Mouse (Mus musculus): ENCODE results near the gene Btrc.

The Btrc gene

GRCm38 (mm10) chr19:45475928-45476553 lies 112.5 kb downstream of the Btrc start:
- DNase-seq = no peak

- no peak for DNase-seq
These were observed 116.0 kb downstream of the Btrc start for GRCm38 (mm10) chr19:45479548-45479947.

GRCm38 (mm10) chr19:45480490-45480889 lies 117.0 kb downstream of the Btrc start:
- DNase-seq = no peak

GRCm38 (mm10) chr19:45480951-45481350 lies 117.4 kb downstream of the Btrc start:
- DNase-seq = no peak

DNA sequence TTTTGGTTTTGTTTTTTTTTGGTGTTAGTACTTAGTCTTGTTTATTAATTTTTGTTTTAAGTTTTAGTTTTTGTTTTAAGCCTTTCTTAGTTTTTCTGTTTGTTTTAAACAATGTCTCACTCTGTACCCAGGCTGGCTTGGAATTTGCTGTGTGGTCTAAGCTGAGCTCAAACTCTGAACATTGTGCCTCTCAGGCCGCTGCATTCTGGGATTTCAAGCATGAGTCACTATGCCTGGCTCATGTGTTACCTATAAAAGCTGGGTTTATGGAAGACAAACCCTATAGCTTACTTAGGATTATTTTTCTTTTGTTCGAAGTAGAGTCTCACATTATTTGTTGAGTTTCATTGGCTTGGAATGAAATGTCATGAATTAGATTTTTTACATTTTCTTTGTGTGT lies 119.9 kb downstream of the Btrc start:
- DNase-seq = no peak

DNA sequence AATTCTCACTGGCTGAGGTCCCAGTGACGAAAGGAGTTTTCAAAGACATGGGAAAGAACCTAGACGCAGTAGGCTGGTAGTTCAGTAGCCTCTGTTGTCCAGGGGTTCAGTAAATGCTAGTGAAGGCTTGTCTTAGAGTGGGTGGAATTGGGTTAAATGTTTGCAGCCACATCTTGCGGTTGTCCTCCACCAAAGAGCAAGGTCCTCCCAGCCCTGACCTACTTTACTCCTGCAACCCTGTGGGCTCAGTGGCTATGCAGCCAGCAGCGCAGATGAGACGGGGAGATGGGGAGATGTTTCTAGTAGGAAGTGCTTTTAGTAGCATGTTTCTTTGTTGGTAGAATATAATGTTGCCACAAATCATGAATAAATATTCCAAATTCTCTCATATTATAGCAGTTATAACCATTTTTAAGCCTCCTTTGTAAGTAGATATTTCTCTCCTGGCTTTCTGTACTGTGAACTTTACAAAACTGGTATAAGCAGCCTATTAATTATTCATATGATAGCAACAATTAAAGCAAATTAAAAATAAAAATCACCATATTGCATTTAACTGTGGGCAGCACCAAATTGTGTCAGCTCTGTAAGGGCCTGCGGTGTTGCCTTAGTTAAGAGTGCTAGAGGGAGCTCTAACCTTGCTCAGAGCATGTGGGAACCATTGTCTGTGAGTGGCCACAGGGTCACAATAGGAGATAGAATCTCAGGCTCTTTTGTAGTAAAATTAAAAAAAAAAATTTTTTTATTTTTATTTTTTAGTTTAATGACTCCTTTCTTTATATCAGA lies 122.9 kb downstream of the Btrc start:
- DNase-seq = no peak

- no peak for DNase-seq
These were observed 123.5 kb downstream of the Btrc start for GRCm38 (mm10) chr19:45486992-45487387.

DNA sequence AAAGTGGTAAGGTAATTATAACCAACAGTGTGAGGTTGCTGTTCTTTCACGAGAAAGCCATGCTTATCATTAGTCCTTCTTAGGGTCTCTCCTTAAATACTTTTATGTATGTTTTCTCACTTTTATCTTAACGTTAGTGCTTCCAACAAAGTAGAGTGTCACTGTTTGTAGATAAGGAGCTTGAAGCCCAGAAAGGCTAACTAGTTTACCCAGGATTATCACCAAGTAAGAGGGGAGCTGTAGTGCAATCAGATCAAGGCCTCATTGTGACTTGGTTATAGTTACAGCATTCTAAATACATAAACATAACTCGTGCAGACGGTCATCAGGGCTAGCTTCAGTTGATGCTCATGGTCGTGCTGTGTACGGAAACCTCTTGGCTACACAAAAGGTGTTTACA lies 126.4 kb downstream of the Btrc start:
- DNase-seq = no peak

DNA sequence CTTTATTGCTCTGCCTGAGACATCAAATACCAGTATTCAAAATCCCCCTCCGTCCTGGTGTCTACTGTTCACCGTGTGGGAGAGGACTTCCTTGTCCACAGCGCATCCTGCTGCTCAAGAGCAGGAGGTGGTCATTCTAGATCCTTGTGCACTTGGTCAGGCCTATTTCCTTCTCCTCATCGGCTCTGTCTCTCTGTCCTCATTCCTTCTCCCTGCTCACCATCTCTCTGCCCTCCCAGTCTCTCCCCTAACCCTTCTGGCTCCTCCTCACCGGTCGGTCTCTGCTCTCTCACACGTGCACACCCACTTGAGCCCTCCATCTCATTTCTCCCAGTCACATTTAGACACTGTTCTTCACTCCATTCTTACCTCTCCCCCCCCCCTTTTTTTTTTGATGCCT lies 127.7 kb downstream of the Btrc start:
- no peak for DNase-seq

- DNase-seq = no peak
These were observed 130.7 kb downstream of the Btrc start for GRCm38 (mm10) chr19:45494121-45494775.

- DNase-seq = no peak
These were observed 141.9 kb downstream of the Btrc start for GRCm38 (mm10) chr19:45505446-45505845.

- DNase-seq = no peak
These were observed 144.0 kb downstream of the Btrc start for GRCm38 (mm10) chr19:45507531-45507930.

GRCm38 (mm10) chr19:45510680-45511079 lies 147.1 kb downstream of the Btrc start:
- no peak for DNase-seq

DNA sequence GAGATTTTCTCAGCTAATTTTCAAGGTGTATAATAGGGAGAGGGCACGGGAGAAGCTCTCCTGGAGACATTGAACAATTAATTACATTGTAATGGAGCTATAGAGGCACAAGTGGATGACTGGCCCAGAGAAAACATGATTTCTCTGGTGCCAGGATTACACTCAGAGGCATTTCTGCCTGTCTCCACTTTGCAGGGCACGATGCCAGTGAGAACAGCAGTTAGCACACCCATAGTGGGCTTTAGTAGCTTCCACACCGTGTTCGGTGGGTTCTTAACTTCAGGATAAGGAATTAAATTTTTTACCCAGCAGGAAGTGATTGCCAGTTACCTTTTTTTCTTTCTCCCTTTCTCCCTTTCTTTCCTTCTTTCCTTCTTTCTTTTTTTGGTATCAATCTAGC lies 147.9 kb downstream of the Btrc start:
- DNase-seq = no peak

DNA sequence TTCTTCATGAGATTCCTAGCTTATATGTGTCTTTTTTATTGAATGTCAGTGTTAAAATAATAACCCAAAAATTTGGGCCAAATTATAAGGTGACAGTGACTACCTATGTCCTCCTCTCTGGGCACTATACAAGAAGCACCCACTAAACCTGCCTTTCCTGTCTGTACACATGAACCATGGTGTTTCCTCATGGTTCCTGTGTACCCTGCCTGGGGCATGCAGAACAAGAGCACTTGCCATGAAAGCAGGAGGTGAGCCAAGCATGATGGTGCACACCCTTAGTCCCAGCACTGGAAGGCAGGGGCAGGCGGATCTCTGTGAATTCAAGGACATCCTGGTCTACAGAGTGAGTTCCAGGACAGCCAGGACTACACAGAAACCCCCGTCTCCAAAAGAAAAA lies 151.8 kb downstream of the Btrc start:
- no peak for DNase-seq

GRCm38 (mm10) chr19:45516264-45516663 lies 152.7 kb downstream of the Btrc start:
- DNase-seq = no peak

DNA sequence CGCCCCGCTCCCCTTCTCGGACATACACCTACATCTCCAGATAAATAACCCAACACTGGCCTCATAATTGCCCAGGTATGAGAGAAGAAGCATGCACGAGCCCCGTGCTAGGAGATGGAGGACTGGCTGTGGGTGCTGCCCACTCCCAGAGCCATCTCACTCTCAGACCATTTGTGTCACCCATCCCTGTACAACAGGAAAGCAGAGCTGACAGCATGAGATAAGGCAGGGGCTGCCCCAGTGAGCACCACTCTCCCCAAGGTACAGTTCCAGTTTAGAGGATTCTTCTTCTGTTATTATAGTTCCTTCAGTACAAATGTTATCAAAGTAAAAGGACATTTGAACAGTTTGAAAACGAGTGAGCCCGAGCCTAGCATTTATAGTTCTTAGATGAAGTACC lies 163.8 kb downstream of the Btrc start:
- no peak for DNase-seq

DNA sequence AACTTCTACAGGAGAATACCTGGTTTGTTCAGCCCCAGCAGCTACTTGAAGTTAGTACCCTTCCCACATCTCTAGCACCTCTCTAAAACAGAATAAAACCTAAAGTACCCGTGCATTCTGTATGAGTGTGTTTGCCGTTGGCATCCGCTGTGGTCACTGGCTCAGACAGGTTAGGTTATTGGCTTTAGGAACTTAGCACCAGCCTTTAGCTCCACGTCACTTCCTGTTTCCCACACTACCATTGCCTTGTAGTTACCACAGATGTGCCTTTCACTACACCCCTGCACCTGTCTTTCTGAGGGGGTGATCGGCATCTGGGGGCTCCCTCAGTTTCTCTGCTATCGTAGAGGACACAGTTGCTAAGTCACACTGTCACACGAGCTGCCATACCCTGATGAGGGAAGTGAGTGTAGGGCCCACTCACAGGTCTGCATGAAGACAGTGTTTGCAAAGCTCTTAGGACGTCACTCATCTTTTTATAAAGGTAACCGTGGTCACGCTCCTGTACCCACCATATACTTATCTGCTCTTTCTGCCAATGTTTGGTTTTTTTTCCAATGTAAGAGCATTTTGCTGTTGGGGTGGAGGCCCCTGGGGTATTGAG lies 164.5 kb downstream of the Btrc start:
- peak; percentile 42 to 71 for DNase-seq

DNA sequence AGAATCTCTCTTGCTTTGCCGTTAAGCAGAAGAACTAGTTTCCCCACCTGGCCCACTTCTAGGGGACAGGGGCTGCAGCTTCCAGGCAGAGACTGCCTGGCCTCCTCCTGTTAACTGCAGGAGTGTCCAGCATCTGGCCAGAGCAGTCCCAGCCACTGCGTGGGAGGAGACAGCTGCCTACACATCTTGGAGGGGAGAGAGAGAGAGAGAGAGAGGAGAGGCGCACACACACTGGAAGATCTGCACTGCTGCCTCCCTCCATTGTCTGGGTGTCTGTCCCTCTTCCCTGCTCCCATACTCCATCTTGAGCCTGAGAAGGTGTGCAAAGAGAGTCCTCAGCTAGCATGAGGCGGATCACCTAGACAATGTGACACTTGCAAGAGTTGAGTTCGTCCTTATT lies 165.8 kb downstream of the Btrc start:
- DNase-seq = no peak

GRCm38 (mm10) chr19:45530200-45530995 lies 166.9 kb downstream of the Btrc start:
- no peak for DNase-seq

DNA sequence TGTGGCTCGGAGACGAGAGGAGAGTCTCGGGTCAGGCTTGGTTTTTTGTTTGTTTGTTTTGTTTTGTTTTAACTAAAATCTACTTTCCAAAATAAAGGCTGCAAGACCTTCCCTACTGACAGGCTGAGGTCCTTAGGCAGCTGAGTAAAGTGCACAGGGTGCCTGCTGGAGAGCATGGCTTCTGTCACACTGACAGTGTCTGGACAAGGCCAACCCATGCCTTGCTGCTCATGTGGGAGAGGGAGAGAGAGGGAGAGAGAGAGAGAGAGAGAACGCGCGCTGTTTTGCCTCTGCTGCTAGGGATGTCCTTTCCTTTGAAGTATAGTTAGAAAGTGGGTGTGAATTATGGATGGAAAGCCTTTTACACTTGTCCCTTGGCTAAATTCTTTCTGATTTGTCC lies 168.0 kb downstream of the Btrc start:
- DNase-seq = no peak

- DNase-seq = no peak
These were observed 170.1 kb downstream of the Btrc start for GRCm38 (mm10) chr19:45533617-45534016.

- DNase-seq = no peak
These were observed 171.7 kb downstream of the Btrc start for GRCm38 (mm10) chr19:45535214-45535735.

Measured in thymus, adult 18-20 months (tissue).